Mouse (Mus musculus) heart, adult 2 months (tissue): Measurements from ENCODE around the gene Nxpe4.

Source experiments
- CTCF ChIP-seq: fragments of 200-600 bp; IDR thresholded peaks from 2 replicates; pipeline ENCODE4 v1.8.1; 2022; ENCODE audit warnings: antibody characterized with exemption, mild to moderate bottlenecking, moderate library complexity
- EP300 ChIP-seq: fragments of 200-500 bp; IDR thresholded peaks from 2 replicates; pipeline ENCODE4 v1.6.1; 2011; ENCODE audit warnings: low read depth, low read length, control low read depth; ENCODE audit not compliant: insufficient read depth
- POLR2A ChIP-seq: fragments of 200-500 bp; IDR thresholded peaks from 2 replicates; pipeline ENCODE4 v1.6.1; 2011; ENCODE audit warnings: mild to moderate bottlenecking, low read depth, low read length, control low read depth; ENCODE audit not compliant: insufficient read depth

DNA sequence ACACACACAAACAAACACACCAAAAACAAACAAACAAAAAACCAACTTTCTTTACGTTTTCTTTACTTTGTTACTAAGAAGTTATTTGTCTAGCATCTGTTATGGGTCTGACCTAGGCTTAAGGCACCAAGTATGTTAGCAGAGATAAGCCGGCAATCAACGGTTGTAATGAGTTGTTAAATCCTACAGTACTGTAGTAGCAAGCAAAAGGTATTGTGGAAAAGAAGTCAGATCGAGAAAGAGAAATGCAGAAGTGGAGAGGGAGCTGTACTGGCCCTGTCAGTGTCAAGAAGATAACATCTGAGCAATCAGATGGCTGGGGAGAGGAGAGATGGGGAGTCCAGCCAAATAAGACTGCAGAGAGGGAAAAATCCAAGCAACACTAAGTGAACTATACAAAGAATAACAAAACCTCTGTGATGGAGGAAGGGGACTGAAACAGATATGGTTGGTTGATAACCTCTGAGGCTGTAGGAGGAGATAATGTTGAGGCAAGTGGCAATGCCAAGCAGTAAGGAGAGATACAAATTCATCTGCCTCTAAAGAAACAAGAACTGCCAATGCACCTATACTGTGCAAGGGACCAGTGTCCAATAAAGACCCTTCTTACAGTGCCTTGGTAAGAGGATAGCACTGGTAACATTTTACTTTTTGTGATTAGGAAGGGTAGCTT lies 177.1 kb downstream of the Nxpe4 start:
- TF ChIP-seq CTCF (no peak), POLR2A (no peak), EP300 (no peak)
